Mouse (Mus musculus) intestine, embryonic 16.5 days (tissue): ENCODE measurements at regions not wholly inside any gene's neighbourhood (a gene's known extent, or its start where the extent isn't known, plus 50 kb on each side); places are given as distances from the start of the nearest gene placed in this dataset.

Experiments used
- ATAC-seq: fragments of 200-750 bp; cut with Nextera tagmentation; 2 replicates; pipeline ENCODE4 v1.8.0; 2017; ENCODE audit warnings: moderate TSS enrichment, moderate library complexity
- H3K27ac ChIP-seq: fragments of 300-500 bp; sonication (generic); 2 replicates; pipeline ENCODE4 v1.5.1; 2014; ENCODE audit warnings: mild to moderate bottlenecking, low read length
- H3K27me3 ChIP-seq: fragments of 300-500 bp; sonication (generic); replicated peaks from 2 replicates; pipeline ENCODE4 v1.6.1; 2014; ENCODE audit warnings: low read length, control low read depth, mixed read lengths; ENCODE audit not compliant: control insufficient read depth, insufficient read depth
- H3K36me3 ChIP-seq: fragments of 300-500 bp; sonication (generic); 2 replicates; pipeline ENCODE4 v1.6.1; 2014; ENCODE audit warnings: low read length, control low read depth; ENCODE audit not compliant: control insufficient read depth, insufficient read depth
- H3K4me1 ChIP-seq: fragments of 300-500 bp; sonication (generic); 2 replicates; pipeline ENCODE4 v1.6.1; 2014; ENCODE audit warnings: low read length, control low read depth, mixed read lengths; ENCODE audit not compliant: control insufficient read depth, insufficient read depth
- H3K4me2 ChIP-seq: fragments of 300-500 bp; sonication (generic); 2 replicates; pipeline ENCODE4 v1.6.1; 2014; ENCODE audit warnings: low read depth, low read length, control low read depth
- H3K4me3 ChIP-seq: fragments of 300-500 bp; sonication (generic); 2 replicates; pipeline ENCODE4 v1.5.1; 2014; ENCODE audit warnings: mild to moderate bottlenecking, low read length
- H3K9ac ChIP-seq: fragments of 300-500 bp; sonication (generic); 2 replicates; pipeline ENCODE4 v1.6.1; 2014; ENCODE audit warnings: low read depth, low read length
- H3K9me3 ChIP-seq: fragments of 300-500 bp; sonication (generic); 2 replicates; pipeline ENCODE4 v1.6.1; 2016; ENCODE audit warnings: low read length, control low read depth; ENCODE audit not compliant: control insufficient read depth
- WGBS: fragments of 180-500 bp; shearing (Covaris S2); extraction: QIAGEN DNeasy Blood & Tissue Kit; methylation state at CpG from one replicate; pipeline ENCODE4 v1.1.7; 2014; 5-methylcytosine and 5-hydroxymethylcytosine counted together

DNA sequence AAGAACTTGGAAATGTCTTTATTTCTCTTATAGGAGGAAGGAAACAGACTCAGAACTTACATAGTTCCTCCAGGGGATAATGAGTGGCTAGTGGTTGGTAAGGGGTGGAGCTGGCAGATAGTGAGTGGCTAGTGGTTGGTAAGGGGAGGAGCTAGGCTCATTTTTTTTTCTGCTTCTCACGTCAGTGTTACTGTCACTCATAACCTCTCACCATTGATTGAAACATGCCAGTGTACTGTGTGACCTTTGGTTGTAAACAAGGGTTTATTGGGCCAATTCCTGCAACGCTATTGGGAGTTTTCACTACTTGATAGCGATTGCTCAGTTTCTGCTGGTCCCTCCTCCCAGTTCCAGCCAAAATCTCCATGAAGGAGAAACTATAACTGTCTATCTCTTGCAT is 175.5 kb downstream of the Sec61b start:
- whole genome bisulfite sequencing: 70% methylated on average over 3 of the region's 3 CpGs
- no peak overlapping the region for H3K9ac ChIP-seq
- H3K27ac ChIP-seq: no peak overlapping the region
- H3K4me2 ChIP-seq: no peak overlapping the region
- no peaks in the 10 kb centered on the region for H3K36me3 ChIP-seq
- no peak for ATAC-seq
- no peaks in the 10 kb centered on the region for H3K4me1 ChIP-seq
- H3K4me3 ChIP-seq: no peak overlapping the region
- no peaks in the 10 kb centered on the region for H3K9me3 ChIP-seq
- H3K27me3 ChIP-seq: no peaks in the 10 kb centered on the region

- Histone ChIP-seq H3K36me3 (no peaks in the 10 kb centered on the region), H3K4me1 (no peaks in the 10 kb centered on the region), H3K9me3 (no peaks in the 10 kb centered on the region), H3K4me2 (no peak overlapping the region), H3K27me3 (no peaks in the 10 kb centered on the region), H3K27ac (no peak overlapping the region), H3K9ac (no peak overlapping the region), H3K4me3 (no peak overlapping the region)
- ATAC-seq: peak; percentile 21; the same call in 1 of the 2 replicates
- 50% methylated on average over 10 of the region's 10 CpGs for WGBS
Measured at GRCm38 (mm10) chr4:47651521-47651920, 177.1 kb downstream of the Sec61b start.

DNA sequence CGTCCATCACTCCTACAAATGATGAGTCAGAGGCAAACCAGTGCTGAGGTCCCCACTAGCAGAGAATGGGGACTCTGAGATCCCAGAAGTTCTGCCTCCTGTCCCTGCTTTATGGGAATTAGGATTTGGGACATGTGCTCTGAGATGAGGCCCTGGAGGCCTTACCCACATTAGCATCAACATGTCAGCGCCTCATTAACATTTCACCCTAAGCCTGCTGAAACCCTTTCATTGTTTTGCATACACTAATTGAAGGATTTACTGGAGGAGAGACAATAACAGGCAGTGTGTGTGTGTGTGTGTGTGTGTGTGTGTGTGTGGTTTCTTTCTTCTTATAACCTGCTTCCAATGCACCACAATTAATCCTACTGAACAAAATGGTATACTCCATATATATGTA is 178.7 kb downstream of the Sec61b start:
- Histone ChIP-seq H3K36me3 (no peaks in the 10 kb centered on the region), H3K4me1 (no peaks in the 10 kb centered on the region), H3K27ac (no peak overlapping the region), H3K27me3 (no peaks in the 10 kb centered on the region), H3K4me3 (no peak overlapping the region), H3K4me2 (no peak overlapping the region), H3K9ac (no peak overlapping the region), H3K9me3 (no peaks in the 10 kb centered on the region)
- WGBS: 85% methylated on average over 2 of the region's 2 CpGs
- no peak for ATAC-seq

- Histone ChIP-seq H3K27ac (no peak overlapping the region), H3K4me3 (no peak overlapping the region), H3K4me1 (no peaks in the 10 kb centered on the region), H3K27me3 (no peaks in the 10 kb centered on the region), H3K9me3 (no peaks in the 10 kb centered on the region; the same call in 1 of the 2 replicates), H3K4me2 (no peak overlapping the region), H3K36me3 (no peaks in the 10 kb centered on the region), H3K9ac (no peak overlapping the region)
- 68% methylated on average over 5 of the region's 5 CpGs for WGBS
- ATAC-seq: no peak
Measured at GRCm38 (mm10) chr4:47669519-47669918, 195.1 kb downstream of the Sec61b start.

- no peak overlapping the region for H3K27ac ChIP-seq
- no peak overlapping the region for H3K4me2 ChIP-seq
- no peaks in the 10 kb centered on the region for H3K27me3 ChIP-seq
- H3K4me1 ChIP-seq: no peaks in the 10 kb centered on the region
- no peak overlapping the region for H3K4me3 ChIP-seq
- no peak overlapping the region for H3K9ac ChIP-seq
- no peaks in the 10 kb centered on the region; the same call in 1 of the 2 replicates for H3K9me3 ChIP-seq
- WGBS: 71% methylated on average over 3 of the region's 3 CpGs
- ATAC-seq: no peak
- no peaks in the 10 kb centered on the region for H3K36me3 ChIP-seq
Measured at GRCm38 (mm10) chr4:47670476-47670875, 196.0 kb downstream of the Sec61b start.

DNA sequence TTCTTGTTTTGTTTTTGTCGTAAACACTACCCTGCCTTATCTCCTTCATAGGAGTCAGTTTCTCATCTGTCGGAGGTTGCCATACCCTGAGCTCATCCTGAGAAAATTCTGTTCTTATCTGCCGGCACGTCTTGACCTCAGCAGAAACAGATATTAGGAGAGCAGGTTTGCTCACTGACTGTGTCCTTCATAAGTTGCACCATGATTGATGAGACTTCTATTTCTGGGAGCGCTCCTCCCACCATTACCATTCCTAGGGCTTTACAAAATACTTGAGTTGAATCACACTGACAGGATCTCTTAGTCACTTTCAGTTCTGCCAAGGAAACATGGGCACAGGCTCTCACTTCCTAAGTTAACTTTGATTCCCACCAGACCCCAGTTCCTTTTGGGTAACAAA is 196.9 kb downstream of the Sec61b start:
- no peaks in the 10 kb centered on the region for H3K36me3 ChIP-seq
- H3K4me1 ChIP-seq: no peaks in the 10 kb centered on the region
- H3K9me3 ChIP-seq: no peaks in the 10 kb centered on the region; the same call in 1 of the 2 replicates
- H3K4me3 ChIP-seq: no peak overlapping the region
- 84% methylated on average over 5 of the region's 5 CpGs for WGBS
- ATAC-seq: no peak
- no peaks in the 10 kb centered on the region for H3K27me3 ChIP-seq
- H3K9ac ChIP-seq: no peak overlapping the region
- no peak overlapping the region for H3K4me2 ChIP-seq
- H3K27ac ChIP-seq: no peak overlapping the region

- Histone ChIP-seq H3K9ac (no peak overlapping the region), H3K36me3 (no peaks in the 10 kb centered on the region), H3K4me3 (no peak overlapping the region), H3K4me1 (no peaks in the 10 kb centered on the region), H3K4me2 (no peak overlapping the region), H3K27ac (no peak overlapping the region), H3K9me3 (no peaks in the 10 kb centered on the region), H3K27me3 (no peaks in the 10 kb centered on the region)
- ATAC-seq: no peak
- WGBS: 94% methylated on average over 4 of the region's 4 CpGs
Measured at GRCm38 (mm10) chr4:47681141-47681540, 206.7 kb downstream of the Sec61b start.

DNA sequence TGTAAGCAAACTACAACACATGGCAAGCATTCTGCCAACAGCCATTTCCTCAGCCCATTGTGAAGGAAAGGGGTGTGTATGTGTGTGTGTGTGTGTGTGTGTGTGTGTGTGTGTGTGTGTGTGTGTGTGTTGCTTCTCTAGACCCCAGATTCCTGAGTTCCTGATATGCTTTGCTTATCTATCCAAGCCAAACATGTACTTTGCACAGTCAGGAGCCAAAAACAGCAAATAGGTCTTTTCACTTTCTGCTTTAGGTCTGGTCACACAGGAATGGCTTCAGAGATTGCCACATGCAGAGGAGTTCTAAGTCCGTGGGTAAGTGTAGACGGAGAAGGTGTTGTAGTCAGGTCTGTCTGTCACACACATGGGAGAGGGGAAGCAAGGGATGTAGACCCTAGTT is 216.7 kb downstream of the Sec61b start:
- 59% methylated on average over 2 of the region's 2 CpGs for WGBS
- no peaks in the 10 kb centered on the region for H3K36me3 ChIP-seq
- no peak overlapping the region for H3K4me2 ChIP-seq
- H3K4me1 ChIP-seq: no peaks in the 10 kb centered on the region
- H3K27ac ChIP-seq: no peak overlapping the region
- H3K9me3 ChIP-seq: no peaks in the 10 kb centered on the region
- H3K4me3 ChIP-seq: no peak overlapping the region
- H3K27me3 ChIP-seq: no peaks in the 10 kb centered on the region
- no peak overlapping the region for H3K9ac ChIP-seq
- no peak for ATAC-seq

DNA sequence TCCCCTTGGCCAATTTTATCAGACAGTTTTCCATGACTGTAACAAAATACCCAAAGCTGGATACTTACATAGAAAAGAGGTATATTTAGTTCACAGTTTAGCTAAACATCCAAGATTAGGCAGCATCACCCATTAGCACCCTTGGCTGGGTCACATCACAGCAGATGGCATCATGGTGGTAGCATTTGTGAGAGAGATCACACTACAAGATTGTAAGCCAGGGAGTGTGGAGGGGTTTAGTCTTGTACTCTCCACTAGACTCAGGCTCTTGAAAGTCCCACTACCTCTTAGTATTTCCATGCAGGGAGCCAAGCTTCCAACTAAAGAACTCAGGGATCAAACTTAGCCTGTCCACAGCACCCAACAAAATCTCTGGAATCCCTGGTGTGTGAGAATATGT is 218.2 kb downstream of the Sec61b start:
- Histone ChIP-seq H3K36me3 (no peaks in the 10 kb centered on the region), H3K4me3 (no peak overlapping the region), H3K27ac (no peak overlapping the region), H3K4me1 (no peaks in the 10 kb centered on the region), H3K4me2 (no peak overlapping the region), H3K9me3 (no peaks in the 10 kb centered on the region), H3K9ac (no peak overlapping the region), H3K27me3 (no peaks in the 10 kb centered on the region)
- no peak for ATAC-seq

DNA sequence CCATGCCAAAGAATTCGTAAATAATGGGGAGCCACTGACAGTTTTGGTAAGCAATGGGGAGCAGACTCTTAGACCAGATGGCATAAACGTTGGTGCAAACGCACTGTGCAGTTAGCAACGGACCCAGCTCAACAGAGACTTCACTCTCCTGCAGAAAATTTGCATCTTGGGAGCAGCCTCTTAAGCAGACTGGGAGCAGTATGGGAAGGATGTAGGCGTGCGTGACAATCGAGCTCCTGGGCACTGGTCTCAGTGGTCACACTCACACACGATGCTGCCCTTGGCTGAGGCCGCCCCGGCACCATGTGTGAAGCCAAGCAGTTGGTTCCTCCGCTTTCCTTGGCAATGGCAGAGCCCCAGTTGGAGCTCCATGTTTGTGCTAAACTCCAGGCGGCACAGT is 218.8 kb downstream of the Sec61b start:
- no peaks in the 10 kb centered on the region for H3K9me3 ChIP-seq
- WGBS: 71% methylated on average over 12 of the region's 12 CpGs
- no peak for ATAC-seq

More for the DNA sequence above, 218.8 kb downstream of the Sec61b start:
- no peaks in the 10 kb centered on the region for H3K36me3 ChIP-seq
- H3K4me2 ChIP-seq: no peak overlapping the region
- H3K4me3 ChIP-seq: no peak overlapping the region
- H3K27ac ChIP-seq: no peak overlapping the region
- H3K4me1 ChIP-seq: no peaks in the 10 kb centered on the region
- H3K27me3 ChIP-seq: no peaks in the 10 kb centered on the region
- no peak overlapping the region for H3K9ac ChIP-seq
